Mouse (Mus musculus) mouse embryonic stem cell (cell line): ENCODE results near the gene Sept14.

Source experiments
- in situ Hi-C, 2 experiments: fragments of 300-500 bp; cut with MboI; formaldehyde crosslinking; loops; 1 replicate in 1 of 2; 3 replicates in 1 of 2; pipeline ENCODE4 v1.14.3; 2019 to 2020; ENCODE audit warnings: low sequenced_read_pairs in 2 of 2, low pct_unique_long_range_greater_than_20kb in 1 of 2, mixed read lengths in 1 of 2; ENCODE audit not compliant: unreplicated experiment in 1 of 2

Sept14 gene

DNA sequence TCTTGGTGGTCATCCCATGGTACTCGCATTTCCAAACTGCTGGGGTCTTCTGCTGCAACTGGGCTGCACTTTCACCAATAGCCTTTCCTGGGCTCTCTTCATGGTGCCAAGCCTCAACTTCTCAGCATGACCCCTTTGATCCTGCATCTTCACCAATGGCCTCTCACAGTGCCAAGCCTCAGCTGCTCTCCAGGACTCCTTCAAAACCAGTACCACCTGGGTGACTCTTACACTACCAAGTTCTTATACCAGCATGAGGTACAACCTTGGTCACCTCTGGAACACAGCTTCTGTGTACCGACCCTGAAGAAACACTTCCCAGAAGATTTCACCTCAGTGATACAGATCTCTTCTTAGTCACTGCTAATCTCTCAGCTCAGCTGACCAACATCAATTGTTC, at the start of gene Sept14:
Sept14 (minus strand) TSS at position 101 of the 400 bp plus-strand sequence.
- in situ Hi-C loops = no loop called here

DNA sequence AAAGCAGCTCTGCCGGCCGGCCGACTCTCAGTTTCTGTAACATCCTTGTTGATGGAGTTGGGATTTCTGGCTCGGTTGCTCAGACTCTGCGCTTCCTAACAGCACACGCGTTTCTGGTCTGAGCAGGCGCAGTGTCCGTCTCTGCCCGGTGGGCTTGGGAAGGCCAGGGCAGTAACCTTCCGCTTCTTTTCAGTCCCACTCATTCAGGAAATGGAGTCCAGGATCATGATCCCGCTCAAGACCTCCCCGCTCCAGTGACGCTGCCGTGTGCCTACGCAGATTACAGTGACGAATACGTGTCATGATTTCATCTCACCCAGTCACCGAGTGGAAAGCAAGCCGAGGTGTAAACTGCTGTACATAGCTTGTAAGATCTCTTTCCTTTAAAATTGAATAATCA, 48.6 kb upstream of the Sept14 start:
- in situ Hi-C loops = no loop called here

GRCm38 (mm10) chr5:129744050-129744449, 35.7 kb upstream of the Sept14 start:
- in situ Hi-C loops = loop anchor here in 1 of 2 experiments (10.0 kb wide), 1 partner anchor 129 kb away; no protein-coding TSS in a partner anchor

DNA sequence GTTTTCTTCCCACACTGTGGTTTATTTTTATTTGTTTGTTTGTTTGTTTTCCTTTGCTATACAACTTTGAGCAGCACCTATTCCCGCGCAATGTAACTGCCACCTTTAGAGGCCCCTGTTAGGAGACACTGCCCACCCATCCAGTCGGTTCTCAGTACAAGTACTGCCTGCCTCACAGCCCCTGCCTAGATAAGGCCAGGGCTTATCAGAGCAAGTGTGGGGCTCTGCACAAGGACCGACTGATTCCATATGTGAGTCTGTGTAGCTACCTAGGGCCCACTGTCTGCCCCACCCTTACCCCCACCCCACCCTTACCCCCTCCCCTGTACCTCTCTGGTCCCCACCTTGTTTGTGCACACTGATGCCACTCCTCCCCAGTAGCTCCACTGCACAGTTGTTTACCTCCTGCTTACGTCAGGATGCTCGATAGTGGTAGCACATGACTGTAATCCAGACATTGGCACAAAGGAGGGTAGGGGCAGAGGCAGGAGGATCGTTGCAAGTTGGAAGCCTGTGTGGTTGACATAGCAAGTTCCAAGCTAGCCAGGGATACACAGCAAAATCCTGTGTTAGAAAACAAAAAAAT, 34.7 kb upstream of the Sept14 start:
- in situ Hi-C loops = loop anchor here in 1 of 2 experiments (10.0 kb wide), 1 partner anchor 128 kb away; no protein-coding TSS in a partner anchor

- in situ Hi-C loops = loop anchor here in 1 of 2 experiments (10.0 kb wide), 1 partner anchor 126 kb away; no protein-coding TSS in a partner anchor
Observed at GRCm38 (mm10) chr5:129740976-129741375, 32.7 kb upstream of the Sept14 start.

DNA sequence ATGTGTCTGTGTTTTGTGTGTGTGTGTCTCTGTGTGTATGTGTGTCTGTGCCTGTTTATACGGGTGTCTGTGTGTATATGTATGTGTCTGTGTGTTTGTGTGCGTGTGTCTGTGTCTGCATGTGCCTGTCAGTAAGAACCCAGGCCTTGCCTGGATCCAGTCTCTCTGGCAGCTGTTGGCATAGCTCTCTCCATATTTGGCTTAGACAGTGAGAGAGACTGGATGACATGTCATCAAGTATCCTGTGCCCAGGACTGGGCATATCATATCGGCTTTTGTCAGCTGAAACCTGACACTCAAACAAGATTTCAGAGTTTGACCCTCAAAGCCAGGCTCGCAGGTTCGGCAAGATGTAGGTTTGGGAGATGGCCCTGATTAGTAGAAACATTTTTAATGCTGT, 22.7 kb upstream of the Sept14 start:
- in situ Hi-C loops = no loop called here

- in situ Hi-C loops = no loop called here
Observed at GRCm38 (mm10) chr5:129730344-129730743, 22.0 kb upstream of the Sept14 start.

DNA sequence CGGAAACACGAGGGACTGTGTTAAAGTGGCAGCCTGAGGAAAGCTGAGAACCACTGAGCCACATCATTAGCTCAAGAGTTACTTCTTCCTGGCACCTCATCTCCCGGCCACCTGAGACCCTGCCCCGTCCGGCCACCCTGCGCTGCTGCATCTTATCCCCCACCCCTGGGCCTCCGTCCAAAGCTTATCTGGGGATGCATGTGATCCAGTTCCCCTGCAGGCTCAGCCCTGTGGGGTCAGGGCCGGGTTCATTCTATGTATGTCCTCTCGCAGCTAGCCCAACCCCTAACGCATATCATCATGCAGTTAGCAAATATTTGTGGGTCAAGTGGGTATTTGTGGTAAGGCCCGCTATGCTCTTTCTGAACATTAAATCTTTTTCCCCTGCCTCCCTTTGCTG, 21.0 kb upstream of the Sept14 start:
- in situ Hi-C loops = no loop called here

DNA sequence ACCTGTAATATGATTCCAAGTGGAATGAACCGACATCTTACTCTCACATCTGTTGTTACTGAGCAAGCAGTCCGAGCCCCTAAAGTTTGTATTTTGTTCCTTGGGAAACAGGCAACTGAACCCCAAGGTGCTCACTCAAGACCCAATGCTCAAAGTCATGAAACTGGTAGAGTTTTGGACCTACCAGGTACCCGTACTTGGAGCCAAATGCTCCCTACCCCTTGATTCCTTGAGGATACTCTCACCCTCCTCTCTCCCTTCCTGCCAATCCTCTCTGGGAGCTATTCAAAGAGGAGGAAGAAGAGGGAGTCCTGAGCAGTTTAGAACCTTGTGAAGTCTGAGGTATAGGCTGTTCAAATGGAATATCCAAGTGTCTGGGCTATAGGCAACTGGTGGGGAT, 18.5 kb upstream of the Sept14 start:
- in situ Hi-C loops = no loop called here

DNA sequence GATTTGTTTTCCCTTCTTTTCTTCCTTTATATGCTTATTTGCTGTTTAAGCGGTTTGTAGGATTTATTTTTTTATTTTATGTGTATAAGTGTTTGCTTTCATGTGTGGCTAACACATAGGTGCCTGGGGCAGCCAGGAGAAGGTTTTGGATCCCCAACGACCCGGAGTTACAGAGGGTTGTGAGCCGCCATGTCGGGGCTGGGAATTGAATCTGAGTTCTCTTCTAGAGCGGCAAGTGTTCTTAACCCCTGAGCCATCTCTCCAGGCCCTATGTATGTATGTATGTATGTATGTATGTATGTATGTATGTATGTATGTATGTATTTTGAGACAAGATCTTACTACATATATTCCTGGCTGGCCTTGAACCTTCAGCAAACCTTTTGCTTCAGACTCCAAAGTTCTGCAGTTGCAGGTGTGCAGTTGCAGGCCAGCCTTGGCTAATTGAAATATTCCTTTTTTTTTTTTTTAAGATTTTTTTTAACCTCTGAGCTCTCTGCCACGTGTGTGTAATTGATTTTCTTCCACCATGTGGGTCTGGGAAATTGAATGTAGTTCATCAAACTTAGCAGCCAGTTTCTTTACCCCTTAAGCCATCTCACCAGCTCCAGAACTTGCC, 17.6 kb upstream of the Sept14 start:
- in situ Hi-C loops = no loop called here

GRCm38 (mm10) chr5:129724834-129725773, 16.8 kb upstream of the Sept14 start, which contains the start of gene Nipsnap2:
Gene Nipsnap2, plus strand, starts transcription at chr5:129725063.
- in situ Hi-C loops = no loop called here

DNA sequence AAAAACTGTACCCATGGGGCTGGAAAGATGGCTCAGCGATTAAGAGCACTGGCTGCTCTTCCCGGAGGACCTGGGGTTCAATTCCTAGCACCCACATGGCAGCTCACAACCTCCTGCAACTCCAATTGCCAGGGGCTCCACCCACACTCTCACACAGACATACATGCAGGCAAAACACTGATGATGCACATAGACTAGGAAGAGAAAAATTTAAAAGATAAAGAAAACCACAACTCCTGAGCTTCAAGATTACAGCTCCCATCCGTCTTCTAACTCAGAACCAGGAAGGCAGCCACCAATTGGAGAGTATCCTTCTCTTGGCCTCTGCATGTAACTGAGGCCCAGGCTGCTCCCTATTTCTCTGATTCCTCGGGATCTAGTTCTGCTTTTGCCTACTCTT, 16.0 kb upstream of the Sept14 start:
- in situ Hi-C loops = no loop called here

DNA sequence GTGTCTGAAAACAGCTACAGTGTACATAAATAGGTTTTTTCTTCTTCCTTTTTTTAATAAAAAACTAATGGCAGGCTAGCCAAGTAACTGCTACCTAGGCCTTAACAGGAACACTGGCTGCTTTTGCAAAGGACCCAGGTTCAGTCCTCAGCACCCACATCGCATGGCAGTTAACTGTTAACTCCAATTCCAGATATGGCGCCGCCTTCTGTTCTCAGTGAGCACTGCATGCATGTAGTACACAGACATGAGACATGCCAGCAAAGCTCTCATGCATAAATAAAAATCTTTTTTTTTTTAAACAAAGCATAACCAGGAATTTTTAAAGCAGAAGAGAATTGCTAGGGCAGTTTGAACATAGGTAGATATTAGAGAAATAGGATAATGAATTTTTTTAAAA, 11.9 kb upstream of the Sept14 start:
- in situ Hi-C loops = no loop called here

- in situ Hi-C loops = no loop called here
Observed at GRCm38 (mm10) chr5:129717016-129717415, 8.7 kb upstream of the Sept14 start.

DNA sequence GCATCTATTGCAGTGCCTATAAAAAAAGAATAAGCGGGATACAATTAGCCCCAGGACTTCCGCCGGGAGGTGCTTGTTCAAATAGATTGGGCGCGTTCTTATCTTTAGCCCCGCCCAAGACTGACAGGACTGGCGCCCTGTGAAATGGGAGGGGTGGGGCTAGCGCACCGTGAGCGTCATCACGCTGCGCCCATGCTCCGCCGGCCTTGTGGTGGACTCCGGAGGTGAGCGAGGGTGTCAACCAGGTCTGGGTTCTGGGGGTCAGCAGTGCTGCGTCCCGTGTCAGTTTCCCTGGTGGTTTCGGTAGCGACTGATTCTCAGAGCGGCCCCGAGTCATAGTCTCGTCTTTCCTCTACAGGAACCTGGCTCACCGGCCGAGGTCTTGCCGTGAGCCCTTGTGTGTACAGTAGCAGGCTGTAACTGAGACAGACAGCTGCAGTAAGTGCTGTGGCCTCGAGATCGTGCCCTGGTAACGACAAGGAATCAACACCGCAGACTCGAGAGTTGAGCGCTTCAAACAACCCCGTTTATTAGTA, 7.1 kb upstream of the Sept14 start, which contains the start of gene Mrps17:
Mrps17 (plus strand) TSS at position 172 of the 536 bp plus-strand sequence.
- in situ Hi-C loops = no loop called here

GRCm38 (mm10) chr5:129703368-129703767, 4.9 kb downstream of the Sept14 start:
- in situ Hi-C loops = no loop called here

GRCm38 (mm10) chr5:129701706-129702105, 6.6 kb downstream of the Sept14 start:
- in situ Hi-C loops = no loop called here

DNA sequence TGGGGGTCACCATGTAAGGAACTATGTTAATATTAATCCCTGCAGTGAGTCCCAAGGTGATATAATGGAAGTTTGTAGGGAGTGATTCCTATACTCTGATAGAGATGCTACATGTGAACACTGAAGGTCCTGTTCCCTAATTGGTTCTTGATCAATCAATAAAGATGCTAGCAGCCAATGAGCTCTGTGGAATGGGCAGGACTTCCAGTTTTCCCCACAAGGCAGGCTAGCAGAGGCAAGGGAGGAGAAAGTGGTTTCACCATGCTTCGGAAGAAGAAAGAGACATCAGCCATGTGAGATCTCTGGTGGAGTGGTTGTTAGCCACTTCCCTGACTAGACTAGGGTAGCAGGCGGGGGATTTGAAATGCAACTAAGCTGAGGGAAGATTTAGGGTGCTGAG, 7.8 kb downstream of the Sept14 start:
- in situ Hi-C loops = no loop called here

- in situ Hi-C loops = no loop called here
Observed at GRCm38 (mm10) chr5:129690528-129690927, 17.8 kb downstream of the Sept14 start.
